Mouse (Mus musculus): ENCODE data around the gene Pak4. TPM values are rescaled to one million over a fixed set of nuclear protein-coding genes. Genes with fewer than 3 reads are reported as not detected.

Pak4 gene
- polyA plus RNA-seq, 1 experiment from 2014 or later: 50.7 TPM

DNA sequence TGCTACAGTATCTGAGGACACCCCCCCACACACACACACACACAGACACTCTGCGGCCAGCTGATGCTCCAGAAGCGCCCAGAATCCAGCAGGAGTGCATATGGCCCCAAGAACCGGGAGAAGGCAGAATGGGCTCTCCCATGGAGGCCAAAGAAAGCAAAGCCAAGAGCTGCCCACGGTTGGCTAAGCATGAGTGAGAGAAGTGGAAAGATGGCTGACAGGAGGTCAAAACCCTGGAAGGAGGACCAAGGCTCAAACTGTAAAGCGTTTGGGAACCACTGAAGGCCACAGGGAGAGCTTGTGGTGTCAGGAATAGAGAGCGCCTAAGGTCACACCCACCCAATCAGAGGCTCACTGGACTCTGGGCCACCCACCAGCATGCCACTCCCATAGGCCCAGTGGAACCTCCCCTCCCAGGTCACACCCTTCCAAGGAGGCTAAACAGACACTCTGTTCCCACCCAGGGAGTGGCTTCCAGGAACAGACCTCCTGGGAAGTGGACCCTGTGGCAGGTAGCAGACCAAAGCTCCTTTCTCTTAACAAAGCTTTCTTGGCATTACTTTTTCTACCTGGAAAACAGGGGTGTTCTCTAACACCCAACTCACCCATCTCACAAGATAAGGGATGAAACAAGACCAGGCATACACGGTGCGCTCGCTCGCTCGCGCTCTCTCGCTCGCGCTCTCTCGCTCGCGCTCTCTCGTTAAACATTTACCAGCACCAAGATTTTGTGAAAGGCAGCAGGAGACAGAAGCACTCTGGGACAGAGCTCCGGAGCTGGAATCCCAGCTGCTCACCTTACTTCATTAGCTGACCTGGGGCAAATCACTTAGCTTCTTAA lies 1.3 kb downstream of the Pak4 start:
- Histone ChIP-seq H3K9me3 (ENCODE audit: control insufficient read depth, low read length) (no peaks in the 10 kb centered on the region), H3K9ac (ENCODE audit: low read length) (peak overlapping the region; percentile 80), H3K4me3 (ENCODE audit: low read depth, low read length) (peak overlapping the region; percentile 68), H3K27ac (ENCODE audit: low read depth, low read length) (no peak overlapping the region; the same call in 1 of the 2 replicates), H3K27me3 (ENCODE audit: control insufficient read depth, insufficient read depth, low read length) (no peaks in the 10 kb centered on the region), H3K36me3 (ENCODE audit: control insufficient read depth, insufficient read depth, low read length) (no peaks in the 10 kb centered on the region), H3K4me2 (ENCODE audit: low read depth, low read length, severe bottlenecking) (peak overlapping the region; percentile 86), H3K4me1 (replicated peaks; ENCODE audit: control insufficient read depth, insufficient read depth, low read length) (peaks cover 8% of the 10 kb centered on the region)
- DNase-seq (ENCODE audit: low spot score) (no peak), ATAC-seq (replicated peaks; ENCODE audit: low FRiP score) (0 out of 2 replicates have a peak, but pooled peaks have one; percentile 35)
- WGBS: 50% methylated on average over 20 of the region's 20 CpGs

- H3K27ac ChIP-seq (ENCODE audit: low read depth, low read length): no peak overlapping the region
- no peak overlapping the region for H3K4me3 ChIP-seq (ENCODE audit: low read depth, low read length)
- H3K9ac ChIP-seq (ENCODE audit: low read length): no peak overlapping the region
- H3K4me2 ChIP-seq (ENCODE audit: low read depth, low read length, severe bottlenecking): no peak overlapping the region
- no peaks in the 10 kb centered on the region for H3K9me3 ChIP-seq (ENCODE audit: control insufficient read depth, low read length)
- H3K4me1 ChIP-seq (replicated peaks; ENCODE audit: control insufficient read depth, insufficient read depth, low read length): peaks cover 8% of the 10 kb centered on the region
- DNase-seq (ENCODE audit: low spot score): no peak
- no peak for ATAC-seq (replicated peaks; ENCODE audit: low FRiP score)
- 87% methylated on average over 8 of the region's 8 CpGs for WGBS
- H3K27me3 ChIP-seq (ENCODE audit: control insufficient read depth, insufficient read depth, low read length): no peaks in the 10 kb centered on the region
- H3K36me3 ChIP-seq (ENCODE audit: control insufficient read depth, insufficient read depth, low read length): no peaks in the 10 kb centered on the region
Measured at GRCm38 (mm10) chr7:28595751-28596435, 2.1 kb downstream of the Pak4 start.

GRCm38 (mm10) chr7:28593206-28594111 lies 4.5 kb downstream of the Pak4 start:
- no peak for ATAC-seq (replicated peaks; ENCODE audit: low FRiP score)
- Histone ChIP-seq H3K27me3 (ENCODE audit: control insufficient read depth, insufficient read depth, low read length) (no peaks in the 10 kb centered on the region), H3K4me2 (ENCODE audit: low read depth, low read length, severe bottlenecking) (no peak overlapping the region), H3K4me3 (ENCODE audit: low read depth, low read length) (no peak overlapping the region), H3K36me3 (ENCODE audit: control insufficient read depth, insufficient read depth, low read length) (no peaks in the 10 kb centered on the region), H3K27ac (ENCODE audit: low read depth, low read length) (no peak overlapping the region), H3K9ac (ENCODE audit: low read length) (no peak overlapping the region), H3K9me3 (ENCODE audit: control insufficient read depth, low read length) (no peaks in the 10 kb centered on the region), H3K4me1 (replicated peaks; ENCODE audit: control insufficient read depth, insufficient read depth, low read length) (peaks cover 8% of the 10 kb centered on the region)
- 73% methylated on average over 14 of the region's 14 CpGs for WGBS
- no peak for DNase-seq (ENCODE audit: low spot score)

DNA sequence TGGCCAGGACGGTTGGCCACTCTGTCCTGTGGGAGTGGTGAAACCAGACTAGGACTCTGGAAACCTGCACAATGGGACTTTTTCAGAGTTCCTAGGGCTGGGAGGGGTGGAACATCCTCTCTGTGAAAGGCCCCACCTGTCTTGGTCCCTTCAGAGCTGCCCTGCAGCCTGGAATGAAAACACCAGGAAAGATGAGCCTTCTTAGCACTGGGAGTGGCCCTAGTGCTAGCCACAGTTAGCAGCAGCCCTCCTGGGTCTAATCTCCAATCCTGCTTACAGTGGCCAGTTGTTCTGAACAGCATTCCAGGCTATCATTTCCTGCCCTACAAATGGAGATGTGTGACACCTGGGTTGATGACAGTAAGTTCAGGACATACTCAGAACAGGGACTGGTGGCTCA lies 6.1 kb downstream of the Pak4 start:
- Histone ChIP-seq H3K9me3 (ENCODE audit: control insufficient read depth, low read length) (no peaks in the 10 kb centered on the region), H3K4me3 (ENCODE audit: low read depth, low read length) (no peak overlapping the region), H3K4me1 (replicated peaks; ENCODE audit: control insufficient read depth, insufficient read depth, low read length) (peaks cover 9% of the 10 kb centered on the region), H3K27me3 (ENCODE audit: control insufficient read depth, insufficient read depth, low read length) (no peaks in the 10 kb centered on the region), H3K9ac (ENCODE audit: low read length) (no peak overlapping the region), H3K36me3 (ENCODE audit: control insufficient read depth, insufficient read depth, low read length) (no peaks in the 10 kb centered on the region), H3K27ac (ENCODE audit: low read depth, low read length) (no peak overlapping the region), H3K4me2 (ENCODE audit: low read depth, low read length, severe bottlenecking) (no peak overlapping the region)
- WGBS: 67% methylated on average over 1 of the region's 1 CpGs
- ATAC-seq (replicated peaks; ENCODE audit: low FRiP score) (no peak), DNase-seq (ENCODE audit: low spot score) (no peak)

DNA sequence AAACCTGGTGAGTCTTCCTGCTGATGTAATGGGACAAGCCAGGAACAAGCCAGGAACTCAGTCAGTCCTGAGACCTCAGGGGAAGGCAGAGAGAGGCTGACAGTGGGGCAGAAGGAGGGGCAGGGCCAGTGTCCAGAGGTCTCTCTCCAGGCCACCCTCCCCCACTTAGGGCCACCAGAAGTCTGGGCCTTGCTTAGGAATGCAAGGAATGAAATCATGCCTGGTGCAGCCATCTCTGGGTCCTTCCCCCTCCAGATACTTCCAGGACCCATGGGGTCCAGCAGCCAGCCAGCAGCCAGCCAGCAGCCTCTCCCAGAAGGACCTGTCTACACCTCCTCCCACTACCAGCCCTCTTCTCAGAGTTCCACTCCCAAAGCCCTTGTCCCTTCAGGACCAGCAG lies 10.3 kb downstream of the Pak4 start:
- Histone ChIP-seq H3K36me3 (ENCODE audit: control insufficient read depth, insufficient read depth, low read length) (no peaks in the 10 kb centered on the region), H3K4me1 (replicated peaks; ENCODE audit: control insufficient read depth, insufficient read depth, low read length) (0 out of 2 replicates have a peak, but pooled peaks cover 5% of the 10 kb centered on the region), H3K9me3 (ENCODE audit: control insufficient read depth, low read length) (no peaks in the 10 kb centered on the region), H3K27me3 (ENCODE audit: control insufficient read depth, insufficient read depth, low read length) (no peaks in the 10 kb centered on the region), H3K9ac (ENCODE audit: low read length) (0 out of 2 replicates have a peak overlapping the region, but pooled peaks have one; percentile 14), H3K4me3 (ENCODE audit: low read depth, low read length) (no peak overlapping the region), H3K4me2 (ENCODE audit: low read depth, low read length, severe bottlenecking) (no peak overlapping the region), H3K27ac (ENCODE audit: low read depth, low read length) (no peak overlapping the region)
- ATAC-seq (replicated peaks; ENCODE audit: low FRiP score) (no peak), DNase-seq (ENCODE audit: low spot score) (no peak)

DNA sequence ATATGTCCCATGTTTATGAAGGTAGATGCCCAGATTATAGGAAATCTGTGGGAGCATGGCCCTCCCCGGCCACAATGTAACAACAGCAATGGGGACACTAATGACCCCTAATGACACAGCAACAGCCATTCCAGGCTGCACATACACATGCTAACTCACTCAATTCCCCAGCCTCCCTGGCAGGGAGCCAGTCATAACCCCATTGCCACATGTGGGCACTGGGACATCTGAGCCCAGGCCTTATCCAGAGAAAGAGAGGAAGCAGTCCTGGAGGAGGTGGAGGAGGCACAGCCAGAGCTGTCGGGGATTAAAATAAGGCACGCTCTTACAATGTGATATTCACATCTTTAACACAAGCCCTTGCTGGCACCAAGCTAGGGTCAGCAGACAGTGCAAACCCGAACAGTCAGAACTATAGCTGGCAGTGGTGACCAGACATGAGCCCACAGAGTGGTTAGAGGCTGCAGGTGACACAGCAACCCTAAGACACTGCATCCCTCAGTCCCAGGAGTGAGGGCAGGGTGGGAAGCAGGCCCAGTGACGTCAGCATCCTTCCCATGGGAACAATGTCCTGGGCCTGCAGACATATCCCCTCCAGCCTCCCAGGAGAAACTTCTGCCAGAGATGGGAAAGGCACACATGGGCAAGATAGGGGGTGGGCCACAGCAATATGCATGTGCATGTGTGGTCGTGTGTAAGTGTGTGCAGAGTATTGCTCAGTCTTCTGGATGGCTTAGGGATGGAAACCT lies 11.1 kb downstream of the Pak4 start:
- Histone ChIP-seq H3K9ac (ENCODE audit: low read length) (no peak overlapping the region), H3K36me3 (ENCODE audit: control insufficient read depth, insufficient read depth, low read length) (no peaks in the 10 kb centered on the region), H3K4me3 (ENCODE audit: low read depth, low read length) (no peak overlapping the region), H3K4me2 (ENCODE audit: low read depth, low read length, severe bottlenecking) (no peak overlapping the region), H3K9me3 (ENCODE audit: control insufficient read depth, low read length) (no peaks in the 10 kb centered on the region), H3K27ac (ENCODE audit: low read depth, low read length) (no peak overlapping the region), H3K27me3 (ENCODE audit: control insufficient read depth, insufficient read depth, low read length) (no peaks in the 10 kb centered on the region), H3K4me1 (replicated peaks; ENCODE audit: control insufficient read depth, insufficient read depth, low read length) (0 out of 2 replicates have a peak, but pooled peaks cover 5% of the 10 kb centered on the region)
- ATAC-seq (replicated peaks; ENCODE audit: low FRiP score): no peak
- DNase-seq (ENCODE audit: low spot score): no peak
- 71% methylated on average over 6 of the region's 6 CpGs for WGBS

DNA sequence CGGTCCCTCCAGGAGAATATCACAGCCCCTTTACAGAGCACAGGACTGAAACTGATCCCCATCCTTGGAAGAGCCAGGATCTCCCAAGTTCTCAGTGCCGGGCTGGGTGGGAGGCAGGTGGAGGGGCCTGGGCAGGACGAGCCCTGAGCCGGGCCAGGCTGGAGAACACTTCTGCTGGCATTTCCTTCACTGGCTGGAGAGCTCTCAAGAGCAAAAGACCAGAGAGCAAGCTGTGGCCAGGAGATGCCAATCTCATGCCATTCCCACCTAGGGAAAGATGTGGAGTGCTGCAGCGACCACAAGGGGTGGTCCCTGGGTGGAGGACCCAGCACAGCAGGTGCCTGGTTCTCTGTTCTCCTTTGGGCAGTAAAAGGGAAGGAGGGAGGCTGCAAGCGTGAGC lies 13.0 kb downstream of the Pak4 start:
- Histone ChIP-seq H3K9me3 (ENCODE audit: control insufficient read depth, low read length) (no peaks in the 10 kb centered on the region), H3K36me3 (ENCODE audit: control insufficient read depth, insufficient read depth, low read length) (no peaks in the 10 kb centered on the region), H3K4me3 (ENCODE audit: low read depth, low read length) (no peak overlapping the region), H3K9ac (ENCODE audit: low read length) (no peak overlapping the region), H3K4me2 (ENCODE audit: low read depth, low read length, severe bottlenecking) (no peak overlapping the region), H3K27ac (ENCODE audit: low read depth, low read length) (no peak overlapping the region), H3K4me1 (replicated peaks; ENCODE audit: control insufficient read depth, insufficient read depth, low read length) (0 out of 2 replicates have a peak, but pooled peaks cover 5% of the 10 kb centered on the region), H3K27me3 (ENCODE audit: control insufficient read depth, insufficient read depth, low read length) (no peaks in the 10 kb centered on the region)
- no peak for DNase-seq (ENCODE audit: low spot score)
- ATAC-seq (replicated peaks; ENCODE audit: low FRiP score): no peak
- WGBS: 87% methylated on average over 6 of the region's 6 CpGs

DNA sequence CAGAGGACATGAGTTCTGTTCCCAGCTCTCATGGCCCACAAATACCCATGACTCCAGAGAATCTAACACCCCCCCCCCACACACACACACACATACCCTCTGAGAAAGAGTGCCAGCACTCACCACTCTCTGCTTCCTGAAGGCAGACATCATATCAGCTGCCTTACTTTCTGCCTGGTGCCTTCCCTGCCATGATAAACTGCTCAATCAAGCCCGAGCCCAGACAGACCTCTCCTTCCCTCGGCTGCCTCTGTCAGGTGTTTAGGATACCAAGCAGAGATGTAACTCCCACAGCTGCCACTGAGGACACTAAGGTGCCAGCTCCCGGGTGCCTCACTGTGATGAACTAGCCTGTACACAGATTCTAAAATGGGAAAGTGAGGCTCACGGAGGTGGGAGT lies 13.5 kb downstream of the Pak4 start:
- Histone ChIP-seq H3K4me1 (replicated peaks; ENCODE audit: control insufficient read depth, insufficient read depth, low read length) (peaks cover 5% of the 10 kb centered on the region; the same call in 1 of the 2 replicates), H3K27ac (ENCODE audit: low read depth, low read length) (no peak overlapping the region), H3K9ac (ENCODE audit: low read length) (no peak overlapping the region)

More for the DNA sequence above, 13.5 kb downstream of the Pak4 start:
- no peaks in the 10 kb centered on the region for H3K36me3 ChIP-seq (ENCODE audit: control insufficient read depth, insufficient read depth, low read length)
- WGBS: 91% methylated on average over 4 of the region's 4 CpGs
- ATAC-seq (replicated peaks; ENCODE audit: low FRiP score): no peak
- no peaks in the 10 kb centered on the region for H3K27me3 ChIP-seq (ENCODE audit: control insufficient read depth, insufficient read depth, low read length)
- no peak overlapping the region for H3K4me2 ChIP-seq (ENCODE audit: low read depth, low read length, severe bottlenecking)
- no peaks in the 10 kb centered on the region for H3K9me3 ChIP-seq (ENCODE audit: control insufficient read depth, low read length)
- no peak for DNase-seq (ENCODE audit: low spot score)
- no peak overlapping the region for H3K4me3 ChIP-seq (ENCODE audit: low read depth, low read length)

Data from forebrain, embryonic 11.5 days (tissue).